Mouse (Mus musculus) CH12.LX (cell line): ENCODE measurements at regions not wholly inside any gene's neighbourhood (a gene's known extent, or its start where the extent isn't known, plus 50 kb on each side); places are given as distances from the start of the nearest gene placed in this dataset.
A peak's percentile ranks its signal among the peaks of the same experiment; 100 is the strongest.

Experiments used
- DNase-seq: peaks from one replicate; pipeline ENCODE4 v3.0.0-alpha.2; 2013; ENCODE audit errors: extremely low read depth
- H3K27ac ChIP-seq: 2 replicates; pipeline ENCODE4 v1.5.1; 2012; ENCODE audit warnings: low read depth, mild to moderate bottlenecking, control low read depth, moderate library complexity; ENCODE audit not compliant: insufficient read depth
- H3K27me3 ChIP-seq: replicated peaks from 2 replicates; pipeline ENCODE3; 2012; ENCODE audit warnings: inconsistent platforms
- H3K36me3 ChIP-seq, 2 experiments: replicated peaks in 1 of 2; 2 replicates each; pipeline versions ENCODE3 to v1.6.1; 2012; ENCODE audit warnings: inconsistent platforms in 1 of 2, low read length in 1 of 2, mild to moderate bottlenecking in 1 of 2, mixed read lengths in 1 of 2, moderate library complexity in 1 of 2; ENCODE audit not compliant: control insufficient read depth in 1 of 2, insufficient read depth in 1 of 2
- H3K4me1 ChIP-seq, 2 experiments: 2 replicates each; pipeline ENCODE4 v1.6.1; 2012; ENCODE audit warnings: inconsistent platforms in 1 of 2, moderate library complexity in 1 of 2; ENCODE audit not compliant: insufficient read depth in 2 of 2, control insufficient read depth in 1 of 2
- H3K4me2 ChIP-seq: 2 replicates; pipeline ENCODE4 v1.6.1; 2012; ENCODE audit warnings: low read depth, mild to moderate bottlenecking, control low read depth; ENCODE audit not compliant: poor library complexity, insufficient read depth, severe bottlenecking
- H3K4me3 ChIP-seq, 3 experiments: fragments of 150-350 bp in 1 of 3; sonication (generic) in 1 of 3; replicated peaks in 1 of 3; 2 replicates each; pipeline versions ENCODE3 to v1.5.1; 2011 to 2012; ENCODE audit warnings: low read depth in 2 of 3, low read length in 2 of 3, mild to moderate bottlenecking in 2 of 3, moderate library complexity in 2 of 3, control low read depth in 1 of 3, improper control_type of control experiment in 1 of 3, inconsistent platforms in 1 of 3, mixed read lengths in 1 of 3; ENCODE audit not compliant: poor library complexity in 1 of 3
- H3K79me2 ChIP-seq: replicated peaks from 2 replicates; pipeline ENCODE4 v1.6.1; 2012; ENCODE audit warnings: mild to moderate bottlenecking, moderate library complexity; ENCODE audit not compliant: control insufficient read depth, poor library complexity, insufficient read depth, severe bottlenecking; ENCODE audit errors: extremely low read depth
- H3K9ac ChIP-seq: 2 replicates; pipeline ENCODE4 v1.6.1; 2012; ENCODE audit warnings: low read depth, mild to moderate bottlenecking, control low read depth, moderate library complexity; ENCODE audit not compliant: insufficient read depth
- H3K9me3 ChIP-seq: replicated peaks from 2 replicates; pipeline ENCODE3; 2012; ENCODE audit warnings: low read length, inconsistent platforms, mixed read lengths
- BHLHE40 ChIP-seq: IDR thresholded peaks from 2 replicates; pipeline ENCODE4 v1.6.1; 2011; ENCODE audit warnings: mild to moderate bottlenecking, low read depth, low read length, improper control_type of control experiment
- EP300 ChIP-seq: IDR thresholded peaks from 2 replicates; pipeline ENCODE4 v1.6.1; 2011; ENCODE audit warnings: low read length, improper control_type of control experiment
- GABPA ChIP-seq: IDR thresholded peaks from 2 replicates; pipeline ENCODE4 v1.6.1; 2012; ENCODE audit warnings: low read depth, low read length, improper control_type of control experiment, inconsistent platforms; ENCODE audit not compliant: insufficient replicate concordance
- HCFC1 ChIP-seq: IDR thresholded peaks from 2 replicates; pipeline ENCODE4 v1.6.1; 2012; ENCODE audit warnings: low read depth, mild to moderate bottlenecking, inconsistent platforms, low read length, improper control_type of control experiment
- JUND ChIP-seq: conservative IDR thresholded peaks from 2 replicates; pipeline ENCODE4 v1.6.1; 2011; ENCODE audit warnings: low read depth, low read length, improper control_type of control experiment
- KAT2A ChIP-seq: IDR thresholded peaks from 2 replicates; pipeline ENCODE4 v1.6.1; 2012; ENCODE audit warnings: low read length, improper control_type of control experiment, inconsistent platforms; ENCODE audit not compliant: insufficient replicate concordance
- MAX ChIP-seq: IDR thresholded peaks from 2 replicates; pipeline ENCODE4 v1.6.1; 2011; ENCODE audit warnings: low read length, improper control_type of control experiment
- MAZ ChIP-seq: IDR thresholded peaks from 2 replicates; pipeline ENCODE4 v1.6.1; 2012; ENCODE audit warnings: low read depth, mild to moderate bottlenecking, inconsistent platforms, low read length, improper control_type of control experiment, moderate library complexity
- MEF2A ChIP-seq: IDR thresholded peaks from 2 replicates; pipeline ENCODE4 v1.6.1; 2014; ENCODE audit warnings: low read depth, mild to moderate bottlenecking, inconsistent platforms, low read length, improper control_type of control experiment, borderline replicate concordance
- RAD21 ChIP-seq: IDR thresholded peaks from 2 replicates; pipeline ENCODE4 v1.6.1; 2011; ENCODE audit warnings: low read depth, mild to moderate bottlenecking, low read length, improper control_type of control experiment, moderate library complexity
- RCOR1 ChIP-seq: conservative IDR thresholded peaks from 2 replicates; pipeline ENCODE4 v1.6.1; 2012; ENCODE audit warnings: low read depth, mild to moderate bottlenecking, inconsistent platforms, low read length, improper control_type of control experiment
- SMC3 ChIP-seq: IDR thresholded peaks from 2 replicates; pipeline ENCODE4 v1.6.1; 2011; ENCODE audit warnings: low read depth, low read length, improper control_type of control experiment
- TBP ChIP-seq: conservative IDR thresholded peaks from 2 replicates; pipeline ENCODE4 v1.6.1; 2011; ENCODE audit warnings: low read depth, low read length, improper control_type of control experiment
- USF2 ChIP-seq: conservative IDR thresholded peaks from 2 replicates; pipeline ENCODE4 v1.6.1; 2011; ENCODE audit warnings: low read depth, low read length, improper control_type of control experiment
- ZKSCAN1 ChIP-seq: IDR thresholded peaks from 2 replicates; pipeline ENCODE4 v1.6.1; 2012; ENCODE audit warnings: low read depth, inconsistent platforms, low read length, improper control_type of control experiment, borderline replicate concordance
- ZNF384 ChIP-seq: IDR thresholded peaks from 2 replicates; pipeline ENCODE4 v1.6.1; 2012; ENCODE audit warnings: low read depth, low read length, improper control_type of control experiment, inconsistent platforms
- dilution Hi-C: fragments of 300-500 bp; cut with MboI; formaldehyde crosslinking; loops from 2 replicates; pipeline ENCODE4 v1.14.3; 2020; ENCODE audit warnings: low sequenced_read_pairs; ENCODE audit not compliant: extremely low pct_unique_long_range_greater_than_20kb, extremely low pct_ligation_motif_present
- in situ Hi-C: fragments of 300-500 bp; cut with MboI; formaldehyde crosslinking; loops from 3 replicates; pipeline ENCODE4 v1.14.3; 2019; ENCODE audit warnings: low sequenced_read_pairs, low pct_ligation_motif_present, low pct_unique_long_range_greater_than_20kb, mixed read lengths

- peaks cover 7% of the 10 kb centered on the region for H3K9me3 ChIP-seq
- no peak overlapping the region for H3K4me3 ChIP-seq
- dilution Hi-C loops (no loop called here), in situ Hi-C loops (no loop called here)
- no peak overlapping the region for H3K27ac ChIP-seq
- H3K4me1 ChIP-seq = peaks cover 13 to 29% of the 10 kb centered on the region in 2 experiments
- no peaks in the 10 kb centered on the region for H3K36me3 ChIP-seq
- DNase-seq = no peak
- no peak for TF ChIP-seq USF2
- no peak for TF ChIP-seq EP300
- TF ChIP-seq ZKSCAN1 = no peak
- TF ChIP-seq HCFC1 = no peak
- no peak for TF ChIP-seq RCOR1
- TF ChIP-seq SMC3 = no peak
- no peak for TF ChIP-seq GABPA
- TF ChIP-seq TBP = no peak
- no peak for TF ChIP-seq MAX
- TF ChIP-seq KAT2A = no peak
- TF ChIP-seq JUND = no peak
- TF ChIP-seq MEF2A = no peak
- no peak for TF ChIP-seq ZNF384
- H3K79me2 ChIP-seq = no peaks in the 10 kb centered on the region
- H3K27me3 ChIP-seq = no peaks in the 10 kb centered on the region
- no peak overlapping the region for H3K4me2 ChIP-seq
- no peak overlapping the region for H3K9ac ChIP-seq
These were observed 193.8 kb upstream of the Cdh5 start for GRCm38 (mm10) chr8:103907662-103908061.

GRCm38 (mm10) chr8:103911287-103912015 lies 190.0 kb upstream of the Cdh5 start:
- Histone ChIP-seq H3K4me1 (peaks cover 0 to 23% of the 10 kb centered on the region in 2 experiments; a peak in 2 of 4 replicates), H3K9me3 (peaks cover 4% of the 10 kb centered on the region), H3K27ac (no peak overlapping the region), H3K4me3 (no peak overlapping the region)
- DNase-seq = peak; percentile 19
- TF ChIP-seq EP300 (no peak), USF2 (no peak), JUND (no peak), ZNF384 (peak; percentile 74), RAD21 (no peak), BHLHE40 (no peak), TBP (no peak), MAX (no peak), MAZ (no peak)
- TF ChIP-seq, all 38 proteins: peak for 1
- Histone ChIP-seq H3K79me2 (no peaks in the 10 kb centered on the region), H3K4me2 (no peak overlapping the region), H3K9ac (no peak overlapping the region), H3K36me3 (no peaks in the 10 kb centered on the region), H3K27me3 (no peaks in the 10 kb centered on the region)
- dilution Hi-C loops = no loop called here
- in situ Hi-C loops = no loop called here
